Mouse (Mus musculus): ENCODE results near the gene Hbq1a. TPM values are rescaled to one million over a fixed set of nuclear protein-coding genes. Genes with fewer than 3 reads are reported as not detected.
"Not testable (repeated sequence)": the region's sequence is repeated elsewhere in the genome, so short reads cannot be mapped to it uniquely, and the experiment has no call there.

The Hbq1a gene
- total and polyA plus RNA-seq, 3 experiments = not detected

- H3K27me3 ChIP-seq (replicated peaks); H3K27ac ChIP-seq (ENCODE audit: insufficient read depth, low read depth); H3K9ac ChIP-seq (ENCODE audit: insufficient read depth, low read depth); dilution Hi-C loops (cut with MboI; ENCODE audit: extremely low pct_ligation_motif_present, extremely low pct_unique_long_range_greater_than_20kb, low sequenced_read_pairs); H3K4me2 ChIP-seq (ENCODE audit: insufficient read depth, low read depth, poor library complexity, severe bottlenecking); H3K36me3 ChIP-seq (replicated peaks in 1 of 2; ENCODE audit: control insufficient read depth in 1 of 2, insufficient read depth in 1 of 2, low read length in 1 of 2); in situ Hi-C loops (cut with MboI; ENCODE audit: low pct_ligation_motif_present, low pct_unique_long_range_greater_than_20kb, low sequenced_read_pairs); H3K4me3 ChIP-seq (replicated peaks in 1 of 3; ENCODE audit: low read depth in 2 of 3, low read length in 2 of 3, poor library complexity in 1 of 3); H3K79me2 ChIP-seq (replicated peaks; ENCODE audit: control insufficient read depth, extremely low read depth, insufficient read depth, poor library complexity, severe bottlenecking); H3K9me3 ChIP-seq (replicated peaks; ENCODE audit: low read length); DNase-seq (ENCODE audit: extremely low read depth): not testable (repeated sequence)
- peaks cover 5 to 12% of the 10 kb centered on the region in 2 experiments; a peak in 1 of 4 replicates for H3K4me1 ChIP-seq (ENCODE audit: control insufficient read depth in 1 of 2, insufficient read depth in 2 of 2)
Observed at GRCm38 (mm10) chr11:32296203-32296602, 3.7 kb upstream of the Hbq1a start, which contains the start of gene Hba-a2. TSS of gene Hba-a2 (plus strand) at chr11:32296489.

- Histone ChIP-seq H3K27me3 (replicated peaks) (peaks cover 11% of the 10 kb centered on the region), H3K4me1 (ENCODE audit: control insufficient read depth in 1 of 2, insufficient read depth in 2 of 2) (peaks cover 5 to 11% of the 10 kb centered on the region in 2 experiments; a peak in 1 of 4 replicates)
- H3K79me2 ChIP-seq (replicated peaks; ENCODE audit: control insufficient read depth, extremely low read depth, insufficient read depth, poor library complexity, severe bottlenecking); DNase-seq (ENCODE audit: extremely low read depth); H3K4me3 ChIP-seq (replicated peaks in 1 of 3; ENCODE audit: low read depth in 2 of 3, low read length in 2 of 3, poor library complexity in 1 of 3); H3K4me2 ChIP-seq (ENCODE audit: insufficient read depth, low read depth, poor library complexity, severe bottlenecking); dilution Hi-C loops (cut with MboI; ENCODE audit: extremely low pct_ligation_motif_present, extremely low pct_unique_long_range_greater_than_20kb, low sequenced_read_pairs); H3K36me3 ChIP-seq (replicated peaks in 1 of 2; ENCODE audit: control insufficient read depth in 1 of 2, insufficient read depth in 1 of 2, low read length in 1 of 2); in situ Hi-C loops (cut with MboI; ENCODE audit: low pct_ligation_motif_present, low pct_unique_long_range_greater_than_20kb, low sequenced_read_pairs); H3K9ac ChIP-seq (ENCODE audit: insufficient read depth, low read depth); H3K27ac ChIP-seq (ENCODE audit: insufficient read depth, low read depth); H3K9me3 ChIP-seq (replicated peaks; ENCODE audit: low read length): not testable (repeated sequence)
Observed at GRCm38 (mm10) chr11:32297417-32297816, 2.5 kb upstream of the Hbq1a start.

- Histone ChIP-seq H3K27ac (ENCODE audit: insufficient read depth, low read depth) (no peak overlapping the region), H3K9me3 (replicated peaks; ENCODE audit: low read length) (no peaks in the 10 kb centered on the region), H3K9ac (ENCODE audit: insufficient read depth, low read depth) (no peak overlapping the region), H3K27me3 (replicated peaks) (peaks cover 11% of the 10 kb centered on the region), H3K79me2 (replicated peaks; ENCODE audit: control insufficient read depth, extremely low read depth, insufficient read depth, poor library complexity, severe bottlenecking) (no peaks in the 10 kb centered on the region), H3K4me2 (ENCODE audit: insufficient read depth, low read depth, poor library complexity, severe bottlenecking) (no peak overlapping the region), H3K36me3 (replicated peaks in 1 of 2; ENCODE audit: control insufficient read depth in 1 of 2, insufficient read depth in 1 of 2, low read length in 1 of 2) (no peaks in the 10 kb centered on the region), H3K4me3 (replicated peaks in 1 of 3; ENCODE audit: low read depth in 2 of 3, low read length in 2 of 3, poor library complexity in 1 of 3) (no peak overlapping the region), H3K4me1 (ENCODE audit: control insufficient read depth in 1 of 2, insufficient read depth in 2 of 2) (peaks cover 5 to 6% of the 10 kb centered on the region in 2 experiments; a peak in 1 of 4 replicates)
- in situ Hi-C loops (cut with MboI; ENCODE audit: low pct_ligation_motif_present, low pct_unique_long_range_greater_than_20kb, low sequenced_read_pairs) = no loop called here
- DNase-seq (ENCODE audit: extremely low read depth) = no peak
- TF ChIP-seq E2F4 (IDR thresholded peaks at IDR 0.05; ENCODE audit: insufficient replicate concordance, low read depth, low read length) (no peak), SIN3A (IDR thresholded peaks at IDR 0.05; ENCODE audit: low read length) (no peak), MAZ (IDR thresholded peaks at IDR 0.05; ENCODE audit: low read depth, low read length) (no peak), ZMIZ1 (IDR thresholded peaks at IDR 0.05; ENCODE audit: low read depth, low read length) (no peak), USF2 (conservative IDR thresholded peaks at IDR 0.05; ENCODE audit: low read depth, low read length) (no peak), MEF2A (IDR thresholded peaks at IDR 0.05; ENCODE audit: borderline replicate concordance, low read depth, low read length) (no peak), POLR2A (IDR thresholded peaks at IDR 0.05; ENCODE audit: low read depth, low read length) (no peak), TCF12 (IDR thresholded peaks at IDR 0.05; ENCODE audit: low read depth, low read length) (no peak), UBTF (IDR thresholded peaks at IDR 0.05; ENCODE audit: low read depth, low read length) (no peak), NELFE (IDR thresholded peaks at IDR 0.05; ENCODE audit: low read depth, low read length) (no peak), POLR2AphosphoS2 (IDR thresholded peaks at IDR 0.05; ENCODE audit: low read depth, low read length) (no peak), ZNF384 (IDR thresholded peaks at IDR 0.05; ENCODE audit: low read depth, low read length) (no peak), ZC3H11A (IDR thresholded peaks at IDR 0.05; ENCODE audit: low read depth, low read length) (no peak), RCOR1 (conservative IDR thresholded peaks at IDR 0.05; ENCODE audit: low read depth, low read length) (no peak), USF1 (IDR thresholded peaks at IDR 0.05; ENCODE audit: low read depth, low read length) (no peak), MYC (IDR thresholded peaks at IDR 0.05; ENCODE audit: low read depth, low read length) (no peak), EP300 (IDR thresholded peaks at IDR 0.05; ENCODE audit: low read length) (no peak), CTCF (conservative IDR thresholded peaks at IDR 0.05 in 1 of 2, IDR thresholded peaks at IDR 0.05 in 1 of 2; ENCODE audit: low read depth in 2 of 2, low read length in 2 of 2) (no peak), ELF1 (IDR thresholded peaks at IDR 0.05; ENCODE audit: low read depth, low read length) (no peak)
- dilution Hi-C loops (cut with MboI; ENCODE audit: extremely low pct_ligation_motif_present, extremely low pct_unique_long_range_greater_than_20kb, low sequenced_read_pairs) = no loop called here
Observed at GRCm38 (mm10) chr11:32297866-32298531, 1.9 kb upstream of the Hbq1a start.

Measured in CH12.LX (cell line).